Mouse (Mus musculus) embryonic facial prominence, embryonic 12.5 days (tissue): Measurements from ENCODE around the gene C8g. TPM values are rescaled to one million over a fixed set of nuclear protein-coding genes. Genes with fewer than 3 reads are reported as not detected.
A peak's percentile ranks its signal among the peaks of the same experiment; 100 is the strongest.

Experiments used
- ATAC-seq: fragments of 200-750 bp; cut with Nextera tagmentation; 2 replicates; pipeline ENCODE4 v1.8.0; 2017; ENCODE audit not compliant: insufficient number of reproducible peaks, insufficient read depth, low FRiP score, low TSS enrichment
- H3K27ac ChIP-seq: fragments of 300-500 bp; sonication (generic); 2 replicates; pipeline ENCODE4 v1.5.1; 2016; ENCODE audit warnings: mild to moderate bottlenecking
- H3K27me3 ChIP-seq: fragments of 300-500 bp; sonication (generic); 2 replicates; pipeline ENCODE4 v1.6.1; 2016; ENCODE audit warnings: mild to moderate bottlenecking, moderate library complexity
- H3K36me3 ChIP-seq: fragments of 300-500 bp; sonication (generic); 2 replicates; pipeline ENCODE4 v1.6.1; 2016; ENCODE audit warnings: mild to moderate bottlenecking
- H3K4me1 ChIP-seq: fragments of 300-500 bp; sonication (generic); 2 replicates; pipeline ENCODE4 v1.6.1; 2016
- H3K4me2 ChIP-seq: fragments of 300-500 bp; sonication (generic); replicated peaks from 2 replicates; pipeline ENCODE4 v1.6.1; 2016; ENCODE audit warnings: mild to moderate bottlenecking, moderate library complexity
- H3K4me3 ChIP-seq: fragments of 300-500 bp; sonication (generic); 2 replicates; pipeline ENCODE4 v1.5.1; 2016; ENCODE audit warnings: mild to moderate bottlenecking
- H3K9ac ChIP-seq: fragments of 300-500 bp; sonication (generic); 2 replicates; pipeline ENCODE4 v1.6.1; 2016; ENCODE audit warnings: mild to moderate bottlenecking, moderate library complexity
- H3K9me3 ChIP-seq: fragments of 300-500 bp; sonication (generic); 2 replicates; pipeline ENCODE4 v1.6.1; 2016; ENCODE audit warnings: mild to moderate bottlenecking, moderate library complexity
- WGBS: fragments of 180-500 bp; shearing (Covaris S2); methylation state at CpG from one replicate; pipeline ENCODE4 v1.1.7; 2016; 5-methylcytosine and 5-hydroxymethylcytosine counted together
- polyA plus RNA-seq: library from polyadenylated mRNA; unstranded; fragments of >200 nt; fragmentation: Nextera tagmentation; extraction: Ambion mirVana; gene quantifications from 2 replicates; pipeline ENCODE4 v1.2.1, GENCODE M21; 2016

Gene C8g
- polyA plus RNA-seq: 6.3 and 6.4 TPM in 2 replicates

DNA sequence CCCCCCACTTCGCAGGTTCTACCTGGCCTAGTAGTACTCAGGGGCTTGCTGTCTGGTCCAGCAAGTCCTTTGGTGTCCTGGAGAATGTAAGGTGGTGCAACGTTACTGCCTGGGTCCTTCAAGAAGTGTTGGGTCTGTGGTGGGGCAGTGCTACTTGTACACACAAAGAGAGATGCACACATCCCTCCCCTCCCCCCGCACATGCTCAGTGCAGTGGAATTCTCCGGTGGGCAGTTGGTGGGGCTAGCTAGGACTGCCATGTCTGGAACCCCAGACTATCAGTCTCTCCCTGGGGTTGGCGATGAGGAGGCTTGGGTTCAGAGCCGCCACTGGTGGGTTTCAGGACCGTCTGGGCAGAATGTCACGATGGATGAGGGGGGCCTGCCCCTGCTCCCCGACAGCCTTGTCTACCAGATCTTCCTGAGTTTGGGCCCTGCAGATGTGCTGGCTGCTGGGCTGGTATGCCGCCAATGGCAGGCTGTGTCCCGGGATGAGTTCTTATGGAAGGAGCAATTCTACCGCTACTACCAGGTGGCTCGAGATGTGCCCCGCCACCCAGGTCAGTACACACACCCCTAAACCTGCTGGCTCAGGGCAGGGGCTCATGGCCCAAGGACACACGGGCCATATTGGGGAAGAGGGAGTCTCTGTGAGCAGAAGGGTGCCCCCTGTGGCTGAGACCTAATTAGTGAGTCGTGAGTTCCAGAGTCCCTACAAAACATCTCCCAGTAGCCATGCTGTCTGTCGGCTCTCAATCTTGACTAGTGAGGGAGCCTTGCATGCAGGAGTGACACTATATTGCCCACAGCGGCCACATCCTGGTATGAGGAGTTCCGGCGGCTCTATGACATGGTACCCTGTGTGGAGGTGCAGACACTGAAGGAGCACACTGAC, at the start of gene C8g:
Gene C8g, minus strand, starts transcription at position 127 of the 894 bp plus-strand sequence.
- no peak for ATAC-seq
- Histone ChIP-seq H3K36me3 (peaks cover 24% of the 10 kb centered on the region), H3K9ac (peak within 1 kb of the TSS; percentile 91), H3K27me3 (no peaks in the 10 kb centered on the region), H3K4me3 (peak within 1 kb of the TSS; percentile 82), H3K9me3 (no peaks in the 10 kb centered on the region), H3K4me2 (peak within 1 kb of the TSS; percentile 95), H3K27ac (peak within 1 kb of the TSS; percentile 72), H3K4me1 (peaks cover 13% of the 10 kb centered on the region)
- 72% methylated on average over 20 of the region's 20 CpGs for WGBS

DNA sequence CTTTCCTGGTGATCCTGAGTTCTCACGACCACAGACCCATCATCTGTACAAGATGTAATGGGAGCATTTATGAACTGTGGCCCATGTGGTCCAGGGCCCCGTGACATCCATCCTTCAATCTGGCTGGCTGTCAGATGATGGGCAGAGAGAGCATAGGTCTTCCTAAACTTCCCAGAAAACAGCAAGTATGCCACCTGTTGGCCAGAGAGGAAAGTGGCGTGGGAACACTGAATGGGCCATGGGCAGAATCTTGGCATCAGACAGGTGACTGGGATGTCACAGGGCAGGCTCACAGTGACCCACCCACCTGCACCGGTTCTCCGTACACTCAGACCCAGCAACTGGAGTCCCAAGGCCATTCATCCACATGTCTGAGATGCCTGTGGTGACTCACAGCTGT, 49.7 kb upstream of the C8g start:
- H3K9me3 ChIP-seq: no peaks in the 10 kb centered on the region
- H3K4me1 ChIP-seq: no peaks in the 10 kb centered on the region
- no peak overlapping the region for H3K9ac ChIP-seq
- H3K27ac ChIP-seq: no peak overlapping the region
- H3K4me3 ChIP-seq: no peak overlapping the region
- H3K36me3 ChIP-seq: no peaks in the 10 kb centered on the region
- WGBS: 41% methylated on average over 5 of the region's 5 CpGs
- ATAC-seq: no peak
- H3K4me2 ChIP-seq: no peak overlapping the region
- no peaks in the 10 kb centered on the region for H3K27me3 ChIP-seq

DNA sequence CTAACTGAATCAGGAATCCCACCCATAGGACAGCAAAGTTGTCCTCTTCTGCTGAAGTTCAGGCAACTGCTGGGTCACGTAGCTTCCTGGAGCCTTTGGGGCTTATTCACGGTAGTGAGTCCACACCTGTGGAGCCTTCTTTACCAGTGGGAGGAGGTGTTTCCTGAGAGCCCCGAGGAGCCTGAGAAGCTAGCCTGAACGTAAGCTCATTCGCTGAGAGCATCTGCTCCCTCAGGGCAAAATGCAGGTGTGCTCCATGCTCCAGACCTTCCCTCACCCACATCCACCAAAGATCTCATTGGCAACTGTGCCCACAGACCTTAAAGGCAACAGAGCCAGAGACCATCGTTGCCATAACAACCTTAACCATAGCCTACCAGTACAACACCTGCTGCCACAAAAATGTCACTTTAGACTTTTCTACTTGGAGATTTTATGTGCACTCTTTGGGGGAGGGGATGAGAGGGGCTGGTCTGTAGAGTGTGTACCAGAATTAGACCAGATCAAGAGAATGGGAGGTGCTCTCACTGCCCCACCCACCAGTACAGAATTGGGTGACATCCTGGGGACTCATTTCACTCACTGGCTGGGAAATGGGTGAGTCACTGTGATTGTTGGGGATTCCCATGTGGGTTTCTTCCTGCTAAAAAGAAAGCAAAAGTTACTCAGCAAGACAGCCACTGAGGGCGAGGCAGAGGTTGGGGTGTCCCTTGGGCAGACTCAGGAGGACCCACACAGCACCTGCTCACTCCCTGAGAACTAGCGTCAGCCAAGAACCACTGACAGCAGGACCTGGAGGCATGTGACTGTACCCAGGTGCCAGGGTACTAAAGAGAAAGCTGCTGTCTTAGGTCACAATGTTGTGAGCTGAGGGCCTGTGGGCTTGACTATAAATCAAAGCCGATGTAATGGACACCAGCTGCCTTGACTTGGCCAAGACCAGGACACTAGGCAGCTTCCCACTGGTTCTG, 47.8 kb upstream of the C8g start:
- Histone ChIP-seq H3K36me3 (no peaks in the 10 kb centered on the region), H3K9me3 (no peaks in the 10 kb centered on the region), H3K27ac (no peak overlapping the region), H3K4me3 (no peak overlapping the region), H3K27me3 (no peaks in the 10 kb centered on the region), H3K4me2 (no peak overlapping the region), H3K4me1 (peaks cover 7% of the 10 kb centered on the region), H3K9ac (no peak overlapping the region)
- WGBS: 72% methylated on average over 9 of the region's 9 CpGs
- ATAC-seq: no peak

DNA sequence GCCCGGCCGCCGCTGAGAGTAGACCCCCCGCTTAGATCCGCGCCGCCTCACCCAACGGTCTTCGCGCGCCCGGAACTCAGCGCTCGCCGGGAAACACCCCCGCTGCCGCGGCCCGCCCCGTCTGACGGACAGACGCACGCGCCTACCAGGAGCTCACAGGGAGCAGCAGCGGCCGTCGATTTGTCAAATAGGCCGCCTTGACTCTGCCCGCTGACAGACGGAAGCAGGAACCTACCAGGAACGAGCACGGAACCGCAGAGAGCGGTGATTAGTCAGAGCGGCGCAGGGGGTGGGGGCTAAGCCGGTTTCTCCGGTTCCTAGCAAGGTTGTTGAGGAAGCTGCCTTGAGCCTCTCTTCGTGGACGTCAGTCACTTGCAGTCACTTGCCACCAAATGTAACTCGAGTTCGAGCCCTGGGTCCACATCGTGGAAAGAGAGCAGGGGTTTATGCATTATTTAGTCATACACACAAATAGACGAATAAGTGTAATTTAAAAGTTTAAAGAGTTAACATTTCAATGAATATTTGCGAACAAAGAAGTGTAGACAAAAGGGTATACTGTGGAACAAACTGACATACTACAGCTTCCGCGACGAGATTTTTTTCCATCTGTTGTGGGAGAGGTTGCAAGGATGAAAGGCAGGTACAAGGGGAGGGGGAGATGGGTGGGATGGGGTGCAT, 45.4 kb upstream of the C8g start, which contains the start of gene Traf2:
Gene Traf2, minus strand, starts transcription at position 130 of the 681 bp plus-strand sequence.
- no peaks in the 10 kb centered on the region for H3K27me3 ChIP-seq
- H3K9me3 ChIP-seq: no peaks in the 10 kb centered on the region
- peak; percentile 99 for ATAC-seq
- no peaks in the 10 kb centered on the region for H3K36me3 ChIP-seq
- H3K9ac ChIP-seq: peak within 1 kb of the TSS; percentile 79
- H3K4me1 ChIP-seq: peaks cover 7% of the 10 kb centered on the region
- H3K27ac ChIP-seq: peak within 1 kb of the TSS; percentile 63; the same call in 1 of the 2 replicates
- 3% methylated on average over 48 of the region's 48 CpGs for WGBS
- H3K4me3 ChIP-seq: peak within 1 kb of the TSS; percentile 68
- peak within 1 kb of the TSS; percentile 78 for H3K4me2 ChIP-seq

DNA sequence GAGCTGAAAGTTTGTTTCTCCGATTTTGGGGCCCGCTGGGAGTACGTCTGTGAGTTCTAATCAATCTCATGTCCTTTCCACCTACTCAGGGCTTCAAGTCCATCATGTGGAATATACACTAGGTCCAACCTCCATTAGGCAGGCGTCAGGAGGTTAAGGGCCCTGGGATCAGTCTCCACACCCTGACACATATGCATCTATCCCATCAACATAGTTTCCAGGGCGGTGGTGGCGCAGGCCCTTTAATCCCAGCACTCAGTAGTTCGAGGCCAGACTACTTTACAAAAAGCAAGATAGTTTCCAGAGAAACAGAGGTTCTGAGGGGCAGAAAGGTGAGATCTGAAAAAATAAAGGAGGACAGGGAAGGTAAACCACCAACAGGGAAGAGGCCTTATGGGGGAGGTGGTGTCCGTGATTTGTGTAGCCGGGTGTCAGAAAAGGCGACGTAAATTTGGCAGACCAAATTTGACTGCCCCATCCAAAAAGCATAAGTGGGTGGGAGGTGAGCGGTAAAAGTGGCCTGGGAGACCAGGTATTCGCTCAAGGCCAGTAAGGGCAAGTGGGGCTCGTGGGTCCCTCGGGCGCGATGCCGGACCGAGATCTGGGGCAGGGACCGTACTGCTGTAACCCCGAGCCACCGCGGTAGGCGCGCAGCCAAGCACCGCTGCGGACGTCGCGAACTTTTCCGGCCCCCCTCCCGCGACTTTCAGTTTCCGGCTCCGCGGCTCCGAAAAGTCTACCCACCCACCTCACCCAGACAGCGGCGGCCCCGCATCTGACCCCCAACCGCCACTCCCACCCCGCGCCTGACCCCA, 44.7 kb upstream of the C8g start:
- Histone ChIP-seq H3K4me2 (peak overlapping the region; percentile 78), H3K4me3 (peak overlapping the region; percentile 68), H3K36me3 (no peaks in the 10 kb centered on the region), H3K9ac (peak overlapping the region; percentile 79), H3K27ac (peak overlapping the region; percentile 63; the same call in 1 of the 2 replicates), H3K27me3 (no peaks in the 10 kb centered on the region), H3K9me3 (no peaks in the 10 kb centered on the region), H3K4me1 (peaks cover 7% of the 10 kb centered on the region)
- peak; percentile 37; the same call in 1 of the 2 replicates for ATAC-seq
- WGBS: 7% methylated on average over 43 of the region's 43 CpGs

DNA sequence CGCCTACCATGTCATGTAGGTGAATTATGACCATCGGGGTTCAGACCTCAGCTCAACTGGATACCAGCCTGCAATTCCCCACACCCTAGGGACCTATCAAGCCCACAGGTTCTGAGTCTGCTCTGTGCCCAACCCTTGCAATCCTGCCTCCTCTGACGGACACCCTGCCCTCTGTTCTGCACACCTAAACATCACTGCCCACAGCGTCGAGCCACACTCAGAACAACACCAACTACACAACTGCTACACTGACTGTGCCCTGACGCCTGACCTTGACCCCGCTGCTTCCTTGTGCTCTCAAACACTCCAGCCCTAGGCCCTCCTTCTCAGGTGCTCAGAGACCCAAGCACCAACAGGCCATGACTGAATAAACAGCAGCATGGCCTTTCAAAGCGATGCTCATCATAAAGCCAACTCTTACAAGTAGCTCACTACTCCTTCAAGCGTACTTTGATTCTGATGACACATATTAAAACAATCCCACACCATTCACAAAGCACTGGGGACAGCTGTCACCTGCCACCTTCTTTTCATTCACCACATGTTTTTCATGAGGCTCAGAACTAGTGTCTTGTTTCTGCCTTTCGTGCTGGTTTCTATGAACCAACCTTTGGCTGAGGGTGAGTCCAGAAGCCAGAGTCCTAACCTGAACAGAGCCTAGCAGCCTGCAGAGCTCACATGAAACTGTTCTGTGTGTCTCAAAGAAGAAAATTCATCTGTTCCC, 40.3 kb upstream of the C8g start:
- H3K27ac ChIP-seq: no peak overlapping the region
- no peak overlapping the region for H3K9ac ChIP-seq
- WGBS: 83% methylated on average over 10 of the region's 10 CpGs
- no peak overlapping the region for H3K4me3 ChIP-seq
- H3K27me3 ChIP-seq: no peaks in the 10 kb centered on the region
- no peak overlapping the region for H3K4me2 ChIP-seq
- peaks cover 7% of the 10 kb centered on the region for H3K4me1 ChIP-seq
- peaks cover 27% of the 10 kb centered on the region for H3K36me3 ChIP-seq
- ATAC-seq: no peak
- H3K9me3 ChIP-seq: no peaks in the 10 kb centered on the region

DNA sequence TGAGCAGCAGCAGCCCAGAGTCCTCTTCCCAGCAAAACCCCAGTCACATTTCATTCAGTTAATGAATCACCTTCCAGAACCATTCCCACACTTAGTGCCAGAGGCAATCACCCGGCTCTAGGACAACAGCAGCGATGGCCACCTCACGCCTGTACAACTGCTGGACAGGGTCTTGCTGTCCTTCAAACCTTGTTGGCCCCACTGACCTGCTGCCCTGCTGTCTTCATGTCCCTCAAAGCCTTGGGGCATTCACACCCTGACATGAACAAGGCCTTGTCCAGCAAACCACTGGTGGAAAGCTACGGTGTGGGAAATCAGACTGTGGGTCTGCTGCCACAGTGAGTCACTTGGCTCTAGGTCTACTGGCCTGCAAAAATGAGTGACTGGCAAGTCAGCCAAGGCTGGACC, 39.0 kb upstream of the C8g start:
- 97% methylated on average over 4 of the region's 4 CpGs for WGBS
- Histone ChIP-seq H3K9ac (no peak overlapping the region), H3K27me3 (no peaks in the 10 kb centered on the region), H3K4me1 (peaks cover under 1% of the 10 kb centered on the region; the same call in 1 of the 2 replicates), H3K9me3 (no peaks in the 10 kb centered on the region), H3K36me3 (peaks cover 40% of the 10 kb centered on the region), H3K4me2 (no peak overlapping the region), H3K27ac (no peak overlapping the region), H3K4me3 (no peak overlapping the region)
- no peak for ATAC-seq

DNA sequence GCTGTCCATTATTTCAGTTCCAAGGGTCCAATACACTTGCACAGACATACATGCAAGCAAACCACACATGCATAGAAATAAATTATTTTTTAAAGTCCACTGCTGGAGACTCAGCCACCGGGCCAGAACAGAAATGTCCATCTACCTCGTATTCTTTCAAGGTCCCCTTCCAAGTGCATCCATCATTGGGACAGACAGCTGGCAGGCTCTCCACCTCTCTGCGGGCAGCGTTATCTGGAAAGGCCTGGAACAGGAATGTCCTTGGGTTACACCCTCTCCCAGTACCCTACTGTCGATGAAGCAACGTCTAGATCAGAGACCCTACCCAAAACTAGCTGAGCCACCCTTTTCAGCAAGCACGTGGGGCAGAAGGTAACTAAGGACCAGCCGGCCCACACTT, 35.0 kb upstream of the C8g start:
- Histone ChIP-seq H3K4me2 (no peak overlapping the region), H3K27ac (no peak overlapping the region), H3K9ac (no peak overlapping the region), H3K9me3 (no peaks in the 10 kb centered on the region), H3K27me3 (no peaks in the 10 kb centered on the region), H3K4me3 (no peak overlapping the region), H3K4me1 (no peaks in the 10 kb centered on the region), H3K36me3 (peaks cover 69% of the 10 kb centered on the region)
- ATAC-seq: no peak
- 93% methylated on average over 8 of the region's 8 CpGs for WGBS

DNA sequence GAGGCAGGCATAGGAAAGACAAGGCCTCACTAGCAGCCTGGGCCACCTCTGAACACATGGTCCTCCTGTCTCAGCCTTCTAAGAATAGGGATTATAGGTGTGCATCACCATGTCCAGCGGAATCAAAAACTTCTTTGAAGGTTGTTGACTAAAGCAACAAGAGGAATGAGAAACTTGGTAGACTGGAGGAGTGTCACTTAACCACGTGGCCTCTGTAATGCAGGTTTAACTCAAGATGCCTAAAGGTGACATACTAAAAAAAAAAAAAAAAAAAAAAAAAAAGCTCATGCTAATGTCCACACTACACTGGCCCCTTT, 33.3 kb upstream of the C8g start:
- H3K4me3 ChIP-seq: no peak overlapping the region
- no peaks in the 10 kb centered on the region for H3K27me3 ChIP-seq
- H3K4me1 ChIP-seq: no peaks in the 10 kb centered on the region
- ATAC-seq: no peak
- 94% methylated on average over 2 of the region's 2 CpGs for WGBS
- no peak overlapping the region for H3K27ac ChIP-seq
- H3K4me2 ChIP-seq: no peak overlapping the region
- no peak overlapping the region for H3K9ac ChIP-seq
- H3K36me3 ChIP-seq: peaks cover 82% of the 10 kb centered on the region
- H3K9me3 ChIP-seq: no peaks in the 10 kb centered on the region

DNA sequence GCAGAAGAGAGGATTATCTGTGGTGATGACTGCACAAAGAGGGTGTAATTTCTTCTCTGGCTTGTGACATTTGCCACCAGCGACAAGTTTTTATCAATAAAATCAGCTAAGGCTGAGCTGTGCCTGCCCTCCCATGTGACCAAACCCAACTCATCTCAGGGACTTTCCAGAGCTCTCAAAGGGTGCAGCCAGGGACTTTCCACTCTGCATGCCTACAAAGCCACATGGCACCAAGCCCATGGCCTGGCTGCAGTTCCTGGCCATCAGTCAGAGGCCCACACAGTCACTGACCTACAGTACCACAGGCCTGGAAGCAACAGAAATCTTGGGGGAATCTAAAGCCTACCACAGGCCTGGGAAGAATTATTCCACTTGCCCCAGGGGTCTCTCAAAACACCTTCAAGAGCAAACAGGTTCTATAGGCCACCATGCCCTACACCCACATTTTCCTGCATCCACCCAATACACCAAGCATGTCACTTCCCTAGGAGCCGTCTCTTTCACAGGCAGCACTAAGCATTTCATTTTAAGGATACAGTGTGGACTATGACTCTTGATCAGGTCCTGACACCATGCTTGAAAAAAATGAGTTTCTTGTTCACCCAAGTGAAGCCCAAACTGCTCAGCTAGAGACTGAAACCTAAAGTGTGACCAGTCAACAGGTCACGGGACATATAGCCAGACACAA, 32.8 kb upstream of the C8g start:
- no peaks in the 10 kb centered on the region for H3K9me3 ChIP-seq
- ATAC-seq: no peak
- H3K4me2 ChIP-seq: no peak overlapping the region
- WGBS: 87% methylated on average over 3 of the region's 3 CpGs
- H3K9ac ChIP-seq: no peak overlapping the region
- no peak overlapping the region for H3K4me3 ChIP-seq
- no peaks in the 10 kb centered on the region for H3K27me3 ChIP-seq
- H3K27ac ChIP-seq: no peak overlapping the region
- H3K4me1 ChIP-seq: no peaks in the 10 kb centered on the region
- peaks cover 81% of the 10 kb centered on the region for H3K36me3 ChIP-seq
